12 mouse cellular contexts compared by ENCODE assay signal in genomic region chr5:115517501-115517900, GRCm38 (mm10). TPM values are rescaled to one million over a fixed set of nuclear protein-coding genes. Genes with fewer than 3 reads are reported as not detected.
DNase-seq lines count a peak whose midpoint lies in the region; ATAC-seq and TF ChIP-seq lines count a peak whose summit lies in the region.
"Had no signal": no experiment of that assay in that cellular context is flagged by ENCODE, and none has a peak within 500 bp of the region (broad histone marks: within the 10 kb centered on the region; RNA-seq: fewer than 3 reads in every experiment).

No protein-coding gene starts in this region.

- DNase-seq in embryonic facial prominence, embryonic 10.5 days (ENCODE audit: low spot score) = no peak
- DNase-seq in kidney, postnatal 0 days (ENCODE audit: low spot score) = no peak
- DNase-seq in kidney, adult 18-20 months = no peak
- DNase-seq in thymus, adult 2 months = peak; percentile 27
- no peak for DNase-seq in thymus, adult 18-20 months
- no peak for DNase-seq in frontal cortex, postnatal 10 days (ENCODE audit: low spot score in 2 of 2)
- no peak for DNase-seq in frontal cortex, adult 2 months (ENCODE audit: extremely low spot score in 1 of 2, low spot score in 1 of 2)
- DNase-seq: lung, embryonic 14.5 days had no signal

- peaks cover 55% of the 10 kb centered on the region for H3K4me1 ChIP-seq in embryonic facial prominence, embryonic 13.5 days
- H3K4me1 ChIP-seq in embryonic facial prominence, embryonic 10.5 days = peaks cover 65% of the 10 kb centered on the region
- peaks cover 32% of the 10 kb centered on the region for H3K4me1 ChIP-seq in kidney, postnatal 0 days (replicated peaks; ENCODE audit: insufficient read depth, low read length)
- peaks cover 74% of the 10 kb centered on the region for H3K4me1 ChIP-seq in thymus, adult 2 months (replicated peaks; ENCODE audit: control insufficient read depth, insufficient read depth, low read length)

- H3K4me3 ChIP-seq in embryonic facial prominence, embryonic 13.5 days = no peak overlapping the region
- no peak overlapping the region for H3K4me3 ChIP-seq in embryonic facial prominence, embryonic 10.5 days
- no peak overlapping the region for H3K4me3 ChIP-seq in kidney, postnatal 0 days (replicated peaks; ENCODE audit: low read depth, low read length)
- no peak overlapping the region for H3K4me3 ChIP-seq in thymus, adult 2 months (ENCODE audit: control insufficient read depth, insufficient read depth, low read length)
- H3K4me3 ChIP-seq: hindbrain, embryonic 15.5 days; stomach, embryonic 15.5 days had no signal

- 82% methylated on average over 9 of the region's 9 CpGs for WGBS in embryonic facial prominence, embryonic 13.5 days
- 93% methylated on average over 9 of the region's 9 CpGs for WGBS in embryonic facial prominence, embryonic 10.5 days
- WGBS in kidney, postnatal 0 days = 77% methylated on average over 9 of the region's 9 CpGs
- WGBS in thymus, adult 2 months = 12% methylated on average over 9 of the region's 9 CpGs

- no peak for TF ChIP-seq POLR2A in thymus, adult 2 months (IDR thresholded peaks at IDR 0.05; ENCODE audit: control insufficient read depth, extremely low read depth, insufficient read depth, low read length, poor library complexity)

- 0 out of 2 replicates have a peak overlapping the region, but pooled peaks have one; percentile 11 for H3K27ac ChIP-seq in embryonic facial prominence, embryonic 13.5 days
- H3K27ac ChIP-seq in embryonic facial prominence, embryonic 10.5 days (replicated peaks) = no peak overlapping the region
- H3K27ac ChIP-seq in kidney, postnatal 0 days = peak overlapping the region; percentile 84; the same call in 1 of the 2 replicates
- H3K27ac ChIP-seq in thymus, adult 2 months (ENCODE audit: control insufficient read depth, insufficient read depth, low read length) = peak overlapping the region; percentile 5; the same call in 1 of the 2 replicates
- H3K27ac ChIP-seq: hindbrain, embryonic 15.5 days; stomach, embryonic 15.5 days had no signal

- H3K36me3 ChIP-seq in embryonic facial prominence, embryonic 13.5 days = peaks cover 23% of the 10 kb centered on the region; the same call in 1 of the 2 replicates
- peaks cover 49% of the 10 kb centered on the region for H3K36me3 ChIP-seq in embryonic facial prominence, embryonic 10.5 days (replicated peaks)
- H3K36me3 ChIP-seq in kidney, postnatal 0 days (ENCODE audit: insufficient read depth, low read length) = 0 out of 2 replicates have a peak, but pooled peaks cover 4% of the 10 kb centered on the region
- no peaks in the 10 kb centered on the region for H3K36me3 ChIP-seq in thymus, adult 2 months (ENCODE audit: control insufficient read depth, insufficient read depth, low read length)
- H3K36me3 ChIP-seq: hindbrain, embryonic 15.5 days; stomach, embryonic 15.5 days had no signal

- no peaks in the 10 kb centered on the region for H3K27me3 ChIP-seq in embryonic facial prominence, embryonic 13.5 days
- H3K27me3 ChIP-seq in embryonic facial prominence, embryonic 10.5 days (replicated peaks; ENCODE audit: low read depth, poor library complexity, severe bottlenecking) = no peaks in the 10 kb centered on the region
- H3K27me3 ChIP-seq in kidney, postnatal 0 days (ENCODE audit: insufficient read depth, low read length) = no peaks in the 10 kb centered on the region
- no peaks in the 10 kb centered on the region for H3K27me3 ChIP-seq in thymus, adult 2 months (ENCODE audit: control insufficient read depth, insufficient read depth, low read length)
- H3K27me3 ChIP-seq: hindbrain, embryonic 15.5 days; stomach, embryonic 15.5 days had no signal

- H3K4me2 ChIP-seq in embryonic facial prominence, embryonic 13.5 days = no peak overlapping the region
- no peak overlapping the region for H3K4me2 ChIP-seq in kidney, postnatal 0 days (ENCODE audit: low read length)
- H3K4me2 ChIP-seq: hindbrain, embryonic 15.5 days; stomach, embryonic 15.5 days had no signal

- no peak for ATAC-seq in embryonic facial prominence, embryonic 13.5 days (ENCODE audit: insufficient number of reproducible peaks, insufficient read depth, low FRiP score, low TSS enrichment, low read depth)
- no peak for ATAC-seq in kidney, postnatal 0 days (replicated peaks; ENCODE audit: low FRiP score, low read depth)

- no peak overlapping the region for H3K9ac ChIP-seq in embryonic facial prominence, embryonic 13.5 days
- H3K9ac ChIP-seq in kidney, postnatal 0 days (ENCODE audit: low read depth, low read length) = no peak overlapping the region
- H3K9ac ChIP-seq: hindbrain, embryonic 15.5 days; lung, embryonic 14.5 days; stomach, embryonic 15.5 days had no signal

- H3K9me3 ChIP-seq in embryonic facial prominence, embryonic 13.5 days = no peaks in the 10 kb centered on the region
- no peaks in the 10 kb centered on the region for H3K9me3 ChIP-seq in embryonic facial prominence, embryonic 10.5 days
- H3K9me3 ChIP-seq in kidney, postnatal 0 days (replicated peaks; ENCODE audit: low read length) = no peaks in the 10 kb centered on the region
- H3K9me3 ChIP-seq: hindbrain, embryonic 15.5 days; stomach, embryonic 15.5 days had no signal

- TF ChIP-seq CTCF in kidney, postnatal 0 days (IDR thresholded peaks at IDR 0.05; ENCODE audit: low read depth) = no peak
- no peak for TF ChIP-seq CTCF in thymus, adult 2 months (IDR thresholded peaks at IDR 0.05; ENCODE audit: borderline replicate concordance, control insufficient read depth, extremely low read depth, insufficient read depth, low read length, poor library complexity)

RNA-seq across cellular contexts. Expression of gene Pxn, which starts 11.0 kb away (rescaled TPM):
- polyA plus RNA-seq in embryonic facial prominence, embryonic 13.5 days (2015; fragmentation: Nextera tagmentation; extraction: Ambion mirVana) = 39.6 and 44.2 TPM in 2 replicates
- 50.3 and 50.6 TPM in 2 replicates for polyA plus RNA-seq in embryonic facial prominence, embryonic 10.5 days (2016; fragmentation: Nextera tagmentation; extraction: Ambion mirVana)
- polyA plus RNA-seq in kidney, postnatal 0 days (2015; fragmentation: Nextera tagmentation; extraction: Ambion mirVana) = 48.3 and 53.1 TPM in 2 replicates
- 161 and 172 TPM in 2 replicates for polyA plus RNA-seq in thymus, adult 2 months (2012; rRNA removed)
- polyA plus RNA-seq in frontal cortex, adult 2 months (2012; rRNA removed) = 35.3 and 36.9 TPM in 2 replicates

RNA-seq across cellular contexts. Expression of gene Sirt4, which starts 33.0 kb away (rescaled TPM):
- polyA plus RNA-seq in embryonic facial prominence, embryonic 13.5 days (2015; fragmentation: Nextera tagmentation; extraction: Ambion mirVana) = 24.8 and 28.1 TPM in 2 replicates
- 14.5 and 16.0 TPM in 2 replicates for polyA plus RNA-seq in embryonic facial prominence, embryonic 10.5 days (2016; fragmentation: Nextera tagmentation; extraction: Ambion mirVana)
- 19.6 and 20.2 TPM in 2 replicates for polyA plus RNA-seq in kidney, postnatal 0 days (2015; fragmentation: Nextera tagmentation; extraction: Ambion mirVana)
- 47.2 and 48.6 TPM in 2 replicates for polyA plus RNA-seq in thymus, adult 2 months (2012; rRNA removed)
- polyA plus RNA-seq in frontal cortex, adult 2 months (2012; rRNA removed) = 86.3 and 86.5 TPM in 2 replicates

RNA-seq across cellular contexts. Expression of gene Rplp0, which starts 41.8 kb away (rescaled TPM):
- 1,563 and 1,729 TPM in 2 replicates for polyA plus RNA-seq in embryonic facial prominence, embryonic 13.5 days (2015; fragmentation: Nextera tagmentation; extraction: Ambion mirVana)
- 1,413 and 1,489 TPM in 2 replicates for polyA plus RNA-seq in embryonic facial prominence, embryonic 10.5 days (2016; fragmentation: Nextera tagmentation; extraction: Ambion mirVana)
- 1,459 and 1,525 TPM in 2 replicates for polyA plus RNA-seq in kidney, postnatal 0 days (2015; fragmentation: Nextera tagmentation; extraction: Ambion mirVana)
- polyA plus RNA-seq in thymus, adult 2 months (2012; rRNA removed) = 3,356 and 3,688 TPM in 2 replicates
- 543 and 568 TPM in 2 replicates for polyA plus RNA-seq in frontal cortex, adult 2 months (2012; rRNA removed)

RNA-seq across cellular contexts. Expression of gene Gcn1l1, which starts 47.6 kb away (rescaled TPM):
- 45.8 and 47.9 TPM in 2 replicates for polyA plus RNA-seq in embryonic facial prominence, embryonic 13.5 days (2015; fragmentation: Nextera tagmentation; extraction: Ambion mirVana)
- 65.0 and 65.1 TPM in 2 replicates for polyA plus RNA-seq in embryonic facial prominence, embryonic 10.5 days (2016; fragmentation: Nextera tagmentation; extraction: Ambion mirVana)
- 20.7 and 24.5 TPM in 2 replicates for polyA plus RNA-seq in kidney, postnatal 0 days (2015; fragmentation: Nextera tagmentation; extraction: Ambion mirVana)
- 87.8 and 109 TPM in 2 replicates for polyA plus RNA-seq in thymus, adult 2 months (2012; rRNA removed)
- polyA plus RNA-seq in frontal cortex, adult 2 months (2012; rRNA removed) = 37.6 and 38.2 TPM in 2 replicates

RNA-seq across cellular contexts. Expression of gene Pla2g1b, which starts 51.4 kb away (rescaled TPM):
- not detected in 2 replicates for polyA plus RNA-seq in embryonic facial prominence, embryonic 13.5 days (2015; fragmentation: Nextera tagmentation; extraction: Ambion mirVana)
- not detected in 2 replicates for polyA plus RNA-seq in embryonic facial prominence, embryonic 10.5 days (2016; fragmentation: Nextera tagmentation; extraction: Ambion mirVana)
- 0.97 and 0.98 TPM in 2 replicates for polyA plus RNA-seq in kidney, postnatal 0 days (2015; fragmentation: Nextera tagmentation; extraction: Ambion mirVana)
- 1.2 and 1.8 TPM in 2 replicates for polyA plus RNA-seq in thymus, adult 2 months (2012; rRNA removed)
- polyA plus RNA-seq in frontal cortex, adult 2 months (2012; rRNA removed) = not detected in 2 replicates
- polyA plus RNA-seq: hindbrain, embryonic 15.5 days; midbrain, postnatal 0 days had no signal
